Mouse (Mus musculus): ENCODE measurements around the gene Ilkap.

Gene Ilkap

DNA sequence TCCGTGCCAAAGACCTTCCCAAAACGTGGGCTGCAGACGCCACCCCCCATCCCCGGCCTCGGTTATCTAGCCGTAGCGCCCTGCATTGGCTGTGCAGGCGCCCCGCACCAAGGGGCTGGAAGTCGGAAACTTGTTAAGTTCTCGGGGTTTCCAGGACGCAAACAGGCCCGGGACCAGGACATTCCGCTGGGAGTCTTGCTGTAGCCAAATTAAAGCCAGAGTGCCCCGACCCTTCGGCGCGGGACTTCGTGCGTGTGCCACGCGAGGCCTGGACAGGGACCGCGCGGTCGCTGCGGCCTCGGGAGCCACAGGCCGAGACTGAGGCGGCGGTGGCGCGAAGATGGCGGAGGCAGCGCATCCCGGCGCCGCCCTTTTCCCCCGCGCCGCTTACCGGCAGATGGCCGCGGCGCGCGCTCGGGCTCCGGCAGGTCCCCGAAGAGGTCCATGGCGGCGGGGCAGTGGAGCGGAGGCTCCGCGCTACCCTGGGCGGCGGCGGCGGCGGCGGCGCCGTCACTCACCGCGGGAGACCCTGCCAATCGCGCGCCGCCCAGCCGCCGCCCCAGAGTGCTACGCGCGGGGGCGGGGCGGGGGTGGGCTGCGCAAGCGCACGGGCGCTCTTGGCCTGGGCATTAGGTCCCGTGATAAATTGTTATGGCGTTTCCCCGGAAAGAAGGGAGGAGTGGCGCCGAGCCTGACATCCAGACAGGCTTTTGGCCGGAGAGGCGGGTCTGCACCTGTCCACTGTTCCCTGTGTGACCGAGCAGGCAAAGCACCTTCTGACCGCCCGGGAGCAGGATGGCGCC lies at the start of gene Ilkap:
TSS of gene Ilkap (minus strand) at position 556 of the 803 bp plus-strand sequence.
- DNase-seq (ENCODE audit: low spot score in 2 of 2) = peak; percentile 65 to 75

DNA sequence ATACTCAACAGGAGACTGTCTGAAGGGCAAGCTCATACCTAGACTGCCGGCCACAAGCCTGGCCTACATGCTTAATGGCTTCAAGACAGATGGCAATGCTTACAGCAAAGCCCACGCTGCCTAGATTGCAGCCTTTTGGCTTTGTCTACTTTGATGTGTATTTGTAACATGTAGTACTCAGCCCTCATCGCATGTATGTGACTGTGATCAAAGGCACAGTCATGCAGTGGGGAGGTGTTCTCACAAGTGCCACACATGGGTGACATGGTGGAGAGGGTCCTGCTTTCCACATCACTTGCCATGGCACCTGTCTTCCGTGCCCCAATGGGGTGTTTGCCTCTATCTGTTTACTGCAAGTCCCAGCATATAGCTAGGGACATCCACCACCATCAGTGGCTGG lies 47.9 kb upstream of the Ilkap start:
- no peak for DNase-seq (ENCODE audit: low spot score in 2 of 2)

- DNase-seq (ENCODE audit: low spot score in 2 of 2) = peak; percentile 19 to 22
Measured at GRCm38 (mm10) chr1:91446060-91446459, 47.4 kb upstream of the Ilkap start.

- peak; percentile 19 to 63 for DNase-seq (ENCODE audit: low spot score in 2 of 2)
Measured at GRCm38 (mm10) chr1:91444841-91445830, 46.5 kb upstream of the Ilkap start.

DNA sequence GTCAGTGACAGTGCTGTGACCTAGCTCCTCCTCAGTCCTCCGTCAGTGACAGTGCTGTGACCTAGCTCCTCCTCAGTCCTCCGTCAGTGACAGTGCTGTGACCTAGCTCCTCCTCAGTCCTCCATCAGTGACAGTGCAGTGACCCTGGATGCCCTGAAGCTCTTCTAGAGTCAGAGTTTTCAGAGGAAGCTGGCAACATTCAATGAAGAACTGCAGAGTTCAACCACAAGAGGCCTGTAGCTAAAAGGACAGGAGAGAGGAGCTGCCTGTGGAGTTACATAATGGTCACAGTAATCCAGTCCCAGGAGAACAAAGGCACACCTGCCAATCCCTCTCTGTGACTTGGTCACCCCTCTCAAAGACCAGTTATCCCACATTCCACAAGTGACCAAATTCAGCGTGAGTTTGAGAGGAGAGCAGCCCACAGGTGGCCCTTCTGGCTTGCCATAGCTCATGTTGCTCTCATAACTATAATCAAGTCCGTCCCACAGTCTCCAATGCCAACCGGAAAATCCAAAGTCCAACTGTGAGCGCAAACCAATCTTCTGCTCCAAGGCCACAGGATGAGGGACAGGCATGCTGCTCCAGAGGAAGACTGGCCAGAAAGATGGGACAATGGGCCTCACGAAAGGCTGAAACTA lies 43.9 kb upstream of the Ilkap start:
- no peak for DNase-seq (ENCODE audit: low spot score in 2 of 2)

GRCm38 (mm10) chr1:91441855-91442254 lies 43.2 kb upstream of the Ilkap start:
- no peak for DNase-seq (ENCODE audit: low spot score in 2 of 2)

GRCm38 (mm10) chr1:91439776-91440175 lies 41.2 kb upstream of the Ilkap start:
- no peak for DNase-seq (ENCODE audit: low spot score in 2 of 2)

- no peak for DNase-seq (ENCODE audit: low spot score in 2 of 2)
Measured at GRCm38 (mm10) chr1:91437573-91437972, 39.0 kb upstream of the Ilkap start.

- DNase-seq (ENCODE audit: low spot score in 2 of 2) = no peak
Measured at GRCm38 (mm10) chr1:91437083-91437400, 38.4 kb upstream of the Ilkap start.

- peak in 1 of 2 experiments; percentile 33 for DNase-seq (ENCODE audit: low spot score in 2 of 2)
Measured at GRCm38 (mm10) chr1:91436380-91437082, 37.9 kb upstream of the Ilkap start.

DNA sequence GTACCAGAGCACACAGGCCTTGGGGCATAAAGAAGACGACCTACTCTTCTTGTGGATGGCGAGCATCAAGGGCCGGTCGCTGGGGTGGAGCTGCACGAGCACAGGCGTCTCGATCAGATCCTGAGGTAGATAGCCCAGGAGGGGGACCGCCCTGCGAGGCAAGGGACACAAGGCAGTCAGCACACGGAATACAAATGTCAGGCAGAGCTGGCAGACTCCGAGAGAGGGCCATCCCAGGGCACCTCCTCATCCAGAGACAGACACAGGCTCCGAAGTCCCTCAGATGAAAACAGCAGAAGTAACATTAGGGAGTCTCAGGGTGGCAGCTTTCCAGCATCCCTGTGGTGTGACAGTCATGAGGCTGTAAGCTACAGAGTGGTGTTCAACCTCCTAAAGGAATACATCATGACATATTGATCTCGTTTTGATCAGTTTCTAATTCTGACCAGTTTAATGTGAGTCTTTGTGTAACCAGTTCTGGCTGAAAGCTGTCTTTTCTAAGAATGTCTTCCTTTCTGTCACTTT lies 37.1 kb upstream of the Ilkap start:
- no peak for DNase-seq (ENCODE audit: low spot score in 2 of 2)

DNA sequence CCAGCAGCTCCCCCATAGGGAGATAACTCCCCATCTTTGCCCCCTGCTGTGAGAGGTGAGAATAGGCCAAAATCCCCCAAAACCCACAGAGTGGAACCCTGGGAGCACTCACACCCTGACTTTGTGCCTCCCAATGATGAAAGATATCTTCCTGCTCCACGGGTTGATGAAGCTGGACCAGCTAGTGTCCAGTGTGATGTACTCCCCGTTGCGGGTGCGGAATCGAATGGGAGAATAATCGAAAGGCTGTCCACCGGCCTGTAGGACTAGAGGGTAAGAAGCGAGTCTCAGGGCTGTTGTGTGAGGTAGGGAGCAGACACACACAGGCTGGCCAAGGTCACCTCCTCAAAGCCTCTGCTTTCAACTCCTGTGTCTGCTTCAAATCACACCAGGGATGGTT lies 36.3 kb upstream of the Ilkap start:
- DNase-seq (ENCODE audit: low spot score in 2 of 2) = no peak

GRCm38 (mm10) chr1:91430761-91431160 lies 32.1 kb upstream of the Ilkap start:
- DNase-seq (ENCODE audit: low spot score in 2 of 2) = no peak

DNA sequence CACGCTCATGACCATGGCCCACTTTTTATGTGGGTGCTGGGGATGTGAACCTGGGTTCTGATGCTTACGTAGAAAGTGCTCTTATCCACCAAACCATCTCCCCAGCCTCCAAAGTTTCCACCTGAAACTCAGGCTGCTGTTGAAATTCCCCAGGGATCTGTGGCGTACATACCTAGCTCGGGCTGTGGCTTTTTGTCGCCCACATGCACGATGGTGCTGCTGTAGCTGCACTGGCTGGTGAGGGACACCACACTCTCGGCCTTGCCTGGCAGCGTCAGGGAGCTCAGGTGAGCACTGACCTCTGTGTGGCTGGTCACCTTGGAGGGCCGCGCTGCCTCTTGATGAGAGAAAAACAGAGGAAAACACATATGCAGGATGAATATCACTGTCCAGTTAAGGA lies 30.6 kb upstream of the Ilkap start:
- DNase-seq (ENCODE audit: low spot score in 2 of 2) = no peak

DNA sequence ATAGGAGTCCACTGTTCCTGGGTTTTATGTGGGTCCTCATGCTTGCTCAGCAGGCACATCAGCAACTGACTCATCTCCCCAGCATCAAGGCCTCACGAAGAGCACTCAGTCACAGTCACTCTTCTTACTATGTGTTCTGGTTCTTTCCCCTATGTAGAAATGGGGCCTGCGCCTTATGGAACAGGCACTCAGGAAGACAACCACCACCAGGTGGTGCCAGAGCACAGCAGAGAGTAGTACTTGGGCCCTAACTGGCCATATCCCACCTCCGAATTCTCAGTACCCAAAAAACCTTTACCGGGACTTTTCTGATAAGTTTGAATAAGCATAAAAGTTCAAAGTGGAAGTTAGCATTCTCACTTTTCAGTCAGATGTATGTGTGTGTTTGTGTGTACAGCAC lies 30.0 kb upstream of the Ilkap start:
- DNase-seq (ENCODE audit: low spot score in 2 of 2) = peak; percentile 71 to 78

DNA sequence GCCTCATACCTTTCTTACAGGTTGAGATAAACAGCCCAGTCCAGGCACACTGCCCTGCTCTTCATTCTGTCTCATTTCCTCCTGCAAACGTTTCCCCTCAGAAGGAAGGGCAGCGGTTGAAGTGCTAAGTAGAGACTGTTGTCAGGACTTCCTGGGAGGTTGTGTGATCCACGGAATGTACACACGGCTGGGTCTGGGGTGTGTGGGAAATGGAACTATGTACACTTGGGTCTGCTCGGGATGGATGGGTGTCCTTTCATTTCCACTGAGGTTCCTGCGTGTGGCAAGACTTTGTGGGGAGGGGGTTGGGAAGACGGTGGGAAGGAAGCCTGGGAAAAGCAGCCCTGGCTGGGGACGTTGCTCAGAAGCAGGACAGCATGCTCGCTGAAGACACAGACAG lies 27.8 kb upstream of the Ilkap start:
- DNase-seq (ENCODE audit: low spot score in 2 of 2) = no peak

DNA sequence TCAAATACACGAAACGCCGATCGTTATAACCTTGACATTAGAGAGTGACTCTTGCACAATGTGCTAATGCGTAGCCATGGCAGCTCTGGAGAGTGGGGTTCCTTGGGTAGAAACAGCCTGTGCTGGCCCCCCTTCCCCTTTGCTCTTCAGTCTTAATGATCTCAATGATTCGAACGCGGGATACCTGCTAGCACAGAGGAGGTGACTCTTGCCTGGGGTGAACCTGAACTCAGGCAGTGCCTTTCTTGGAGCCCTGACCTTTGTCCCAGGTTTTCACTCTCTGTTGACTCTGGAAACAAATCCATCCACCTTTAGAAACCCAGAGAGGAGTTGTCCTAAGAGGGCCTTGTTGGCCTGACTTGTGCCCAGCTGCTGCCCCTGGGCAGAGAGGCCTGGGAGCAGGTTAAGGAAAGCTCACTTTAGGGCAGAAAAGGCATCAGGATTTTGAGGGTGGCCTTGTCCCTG lies 22.0 kb upstream of the Ilkap start:
- DNase-seq (ENCODE audit: low spot score in 2 of 2) = no peak

DNA sequence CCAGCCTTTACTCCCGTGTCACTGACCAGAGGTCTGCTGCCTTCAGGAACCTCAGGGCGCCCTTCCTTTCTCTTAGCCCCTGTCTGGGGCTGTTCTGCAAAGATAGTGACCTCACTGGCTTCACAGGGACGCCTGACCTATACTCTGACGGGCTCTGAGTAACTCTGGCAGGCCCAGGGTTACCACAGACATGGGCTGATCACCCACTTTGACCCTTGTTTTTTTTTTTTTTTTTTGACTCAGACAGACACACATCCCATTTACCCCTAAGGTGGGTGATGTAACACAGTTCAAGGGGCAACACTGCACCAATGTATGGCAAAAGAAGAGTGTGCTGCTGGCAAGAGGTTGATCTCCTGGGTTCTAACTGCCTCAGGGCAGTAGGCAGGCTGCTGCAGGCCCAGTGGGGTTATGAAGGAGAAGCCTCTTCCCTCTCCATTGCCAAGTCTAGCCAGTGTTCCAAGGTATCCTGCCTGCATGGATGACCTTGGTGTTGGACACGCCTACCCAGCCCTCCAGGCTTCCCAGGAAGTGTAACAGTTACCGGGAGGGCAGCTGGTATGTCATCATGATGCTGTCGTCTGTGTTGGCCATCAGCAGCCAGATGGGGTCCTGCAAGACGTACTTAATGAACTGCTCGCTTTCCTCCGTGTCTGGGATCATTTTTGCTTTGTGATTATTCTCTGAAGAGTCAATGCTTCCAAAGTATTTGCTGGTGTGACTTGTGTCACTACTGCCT lies 21.4 kb upstream of the Ilkap start:
- DNase-seq (ENCODE audit: low spot score in 2 of 2) = no peak

GRCm38 (mm10) chr1:91417991-91418390 lies 19.4 kb upstream of the Ilkap start:
- DNase-seq (ENCODE audit: low spot score in 2 of 2) = no peak

DNA sequence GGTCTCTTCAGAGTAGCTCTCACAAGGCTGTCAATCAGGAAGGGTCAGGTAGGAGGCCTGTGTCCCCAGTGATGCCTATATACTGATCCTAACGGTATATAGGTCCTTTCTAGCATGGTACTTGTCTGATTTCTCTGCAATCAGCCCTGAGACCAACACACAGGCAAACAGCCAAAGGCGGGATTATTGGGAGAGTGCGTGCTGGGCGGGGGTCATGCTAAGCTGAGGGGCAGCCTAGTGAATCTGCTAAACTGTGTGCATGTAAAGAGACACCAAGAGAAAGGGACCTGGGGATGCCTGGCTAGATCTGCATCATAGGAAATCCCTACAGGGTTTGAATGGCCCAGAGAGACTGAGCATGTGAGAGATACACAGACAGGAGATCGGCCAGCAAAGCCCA lies 16.7 kb upstream of the Ilkap start:
- DNase-seq (ENCODE audit: low spot score in 2 of 2) = no peak

- DNase-seq (ENCODE audit: low spot score in 2 of 2) = no peak
Measured at GRCm38 (mm10) chr1:91414903-91415302, 16.3 kb upstream of the Ilkap start.

All from frontal cortex, postnatal 36 days (tissue).